Mouse (Mus musculus) embryonic facial prominence, embryonic 11.5 days (tissue): ENCODE results near the gene Cbx2. TPM values are rescaled to one million over a fixed set of nuclear protein-coding genes. Genes with fewer than 3 reads are reported as not detected.

ENCODE experiments used
- ATAC-seq: fragments of 200-750 bp; cut with Nextera tagmentation; replicated peaks from 2 replicates; pipeline ENCODE4 v1.8.0; 2017; ENCODE audit warnings: low read depth; ENCODE audit not compliant: insufficient number of reproducible peaks, low FRiP score, low TSS enrichment
- DNase-seq: peaks from one replicate; pipeline ENCODE4 v3.0.0-alpha.2; 2015; ENCODE audit warnings: low spot score
- H3K27ac ChIP-seq: fragments of 300-500 bp; sonication (generic); replicated peaks from 2 replicates; pipeline ENCODE4 v1.5.1; 2014; ENCODE audit warnings: mild to moderate bottlenecking, low read depth, low read length, control low read depth
- H3K27me3 ChIP-seq: fragments of 300-500 bp; sonication (generic); 2 replicates; pipeline ENCODE4 v1.6.1; 2014; ENCODE audit warnings: mild to moderate bottlenecking, low read length, moderate library complexity, mixed read lengths; ENCODE audit not compliant: control insufficient read depth, insufficient read depth
- H3K36me3 ChIP-seq: fragments of 300-500 bp; sonication (generic); replicated peaks from 2 replicates; pipeline ENCODE4 v1.6.1; 2014; ENCODE audit warnings: low read depth, mild to moderate bottlenecking, low read length, moderate library complexity, mixed read lengths; ENCODE audit not compliant: control insufficient read depth, insufficient read depth
- H3K4me1 ChIP-seq: fragments of 300-500 bp; sonication (generic); 2 replicates; pipeline ENCODE4 v1.6.1; 2014; ENCODE audit warnings: low read length, mixed read lengths; ENCODE audit not compliant: control insufficient read depth, insufficient read depth
- H3K4me2 ChIP-seq: fragments of 300-500 bp; sonication (generic); 2 replicates; pipeline ENCODE4 v1.6.1; 2014; ENCODE audit warnings: low read depth, mild to moderate bottlenecking, control low read depth, low read length, moderate library complexity
- H3K4me3 ChIP-seq: fragments of 300-500 bp; sonication (generic); 2 replicates; pipeline ENCODE4 v1.5.1; 2014; ENCODE audit warnings: low read depth, low read length, control low read depth
- H3K9ac ChIP-seq: fragments of 300-500 bp; sonication (generic); replicated peaks from 2 replicates; pipeline ENCODE4 v1.6.1; 2014; ENCODE audit warnings: mild to moderate bottlenecking, control low read depth, low read length
- H3K9me3 ChIP-seq: fragments of 300-500 bp; sonication (generic); replicated peaks from 2 replicates; pipeline ENCODE4 v1.6.1; 2016; ENCODE audit warnings: mild to moderate bottlenecking, low read length, inconsistent platforms, mixed read lengths; ENCODE audit not compliant: control insufficient read depth
- WGBS: fragments of 180-500 bp; shearing (Covaris S2); extraction: QIAGEN DNeasy Blood & Tissue Kit; methylation state at CpG from one replicate; pipeline ENCODE4 v1.1.7; 2014; 5-methylcytosine and 5-hydroxymethylcytosine counted together
- polyA plus RNA-seq: library from polyadenylated mRNA; unstranded; fragments of >200 nt; fragmentation: Nextera tagmentation; extraction: Ambion mirVana; gene quantifications from 2 replicates; pipeline ENCODE4 v1.2.1, GENCODE M21; 2014

Cbx2 gene
- 87.1 and 91.8 TPM in 2 replicates for polyA plus RNA-seq

- Histone ChIP-seq H3K4me3 (peak within 1 kb of the TSS; percentile 96), H3K4me2 (peak within 1 kb of the TSS; percentile 95), H3K4me1 (peaks cover 10% of the 10 kb centered on the region), H3K27ac (peak within 1 kb of the TSS; percentile 97), H3K36me3 (peaks cover 15% of the 10 kb centered on the region), H3K9me3 (no peaks in the 10 kb centered on the region), H3K27me3 (no peaks in the 10 kb centered on the region), H3K9ac (peak within 1 kb of the TSS; percentile 99)
- DNase-seq (peak; percentile 97), ATAC-seq (peak; percentile 95)
- under 1% methylated on average over 88 of the region's 99 CpGs for WGBS
Measured at GRCm38 (mm10) chr11:119022895-119023615, at the start of gene Cbx2. Gene Cbx2 (plus strand): TSS chr11:119022962.

- Histone ChIP-seq H3K4me2 (no peak overlapping the region), H3K4me1 (no peaks in the 10 kb centered on the region; the same call in 1 of the 2 replicates), H3K27ac (no peak overlapping the region), H3K4me3 (no peak overlapping the region), H3K27me3 (no peaks in the 10 kb centered on the region), H3K9ac (no peak overlapping the region), H3K9me3 (no peaks in the 10 kb centered on the region), H3K36me3 (no peaks in the 10 kb centered on the region)
- ATAC-seq (no peak), DNase-seq (no peak)
- 79% methylated on average over 7 of the region's 7 CpGs for WGBS
Measured at GRCm38 (mm10) chr11:118974340-118974739, 48.4 kb upstream of the Cbx2 start.

- Histone ChIP-seq H3K27me3 (no peaks in the 10 kb centered on the region), H3K36me3 (no peaks in the 10 kb centered on the region), H3K9ac (no peak overlapping the region), H3K9me3 (no peaks in the 10 kb centered on the region), H3K4me1 (no peaks in the 10 kb centered on the region; the same call in 1 of the 2 replicates), H3K4me3 (no peak overlapping the region), H3K4me2 (no peak overlapping the region), H3K27ac (no peak overlapping the region)
- DNase-seq (peak; percentile 93), ATAC-seq (no peak)
- under 1% methylated on average over 10 of the region's 10 CpGs for WGBS
Measured at GRCm38 (mm10) chr11:118975427-118975826, 47.3 kb upstream of the Cbx2 start.

- 12% methylated on average over 12 of the region's 12 CpGs for WGBS
- Histone ChIP-seq H3K27ac (no peak overlapping the region), H3K4me2 (no peak overlapping the region), H3K27me3 (no peaks in the 10 kb centered on the region), H3K36me3 (no peaks in the 10 kb centered on the region), H3K9ac (no peak overlapping the region), H3K4me3 (no peak overlapping the region), H3K4me1 (no peaks in the 10 kb centered on the region; the same call in 1 of the 2 replicates), H3K9me3 (no peaks in the 10 kb centered on the region)
- ATAC-seq (no peak), DNase-seq (no peak)
Measured at GRCm38 (mm10) chr11:118975917-118976316, 46.8 kb upstream of the Cbx2 start.

DNA sequence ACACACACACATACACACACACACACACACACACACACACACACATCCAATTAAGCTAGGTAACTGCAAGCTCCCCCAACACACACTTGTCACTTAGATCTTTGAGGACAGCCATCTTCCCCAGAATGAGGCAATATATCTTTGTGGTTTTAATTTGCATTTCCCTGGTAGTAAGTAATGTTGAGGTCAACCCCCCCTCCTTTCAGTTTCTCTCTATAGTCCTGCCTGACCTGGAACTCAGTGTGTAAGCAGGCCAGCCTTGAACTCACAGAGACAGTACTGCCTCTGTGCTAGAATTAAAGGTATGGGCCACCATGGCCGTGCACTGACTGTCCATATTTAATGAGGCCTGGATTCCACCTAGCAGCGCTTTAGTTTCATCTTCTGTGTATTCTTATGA, 42.4 kb upstream of the Cbx2 start:
- WGBS, result 79% methylated on average over 2 of the region's 2 CpGs
- DNase-seq, result no peak
- ATAC-seq, result no peak

DNA sequence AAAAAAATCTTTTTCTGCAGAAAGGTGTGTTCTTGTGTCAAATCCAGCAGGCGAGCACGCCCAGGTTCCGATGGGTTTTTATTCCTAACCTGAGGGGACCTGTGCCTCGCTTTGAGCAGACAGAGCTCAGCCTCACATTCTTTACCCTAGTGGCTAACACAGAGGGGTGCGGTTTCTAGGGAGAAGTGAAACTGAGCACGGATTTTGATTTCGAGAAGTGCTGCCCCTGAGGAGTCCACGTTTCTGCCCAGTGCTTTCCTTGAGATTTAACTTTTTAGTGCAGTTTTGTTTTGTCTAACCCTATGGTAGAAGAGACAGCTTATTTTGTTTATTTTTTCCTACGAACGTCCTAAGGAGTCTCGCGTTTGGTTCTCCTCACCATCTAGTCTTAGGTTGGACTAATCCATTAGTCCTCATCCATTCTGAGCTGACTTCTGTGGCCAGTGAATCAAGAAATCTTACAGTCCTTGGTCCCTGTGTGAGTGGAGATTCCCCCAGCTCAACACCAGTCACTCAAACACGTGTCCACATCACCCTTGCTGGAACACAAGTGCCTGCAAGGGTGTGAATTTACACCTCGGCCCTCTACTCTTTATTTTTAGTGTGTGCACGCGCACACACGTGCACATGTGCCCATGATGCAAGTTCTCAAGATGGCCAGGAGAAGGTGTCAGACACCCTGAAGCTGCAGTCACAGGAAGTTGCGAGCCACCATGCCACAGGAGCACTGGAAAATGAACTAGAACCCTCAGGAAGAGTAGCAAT, 41.6 kb upstream of the Cbx2 start:
- H3K4me2 ChIP-seq, result no peak overlapping the region
- no peaks in the 10 kb centered on the region for H3K36me3 ChIP-seq
- no peaks in the 10 kb centered on the region for H3K4me1 ChIP-seq
- H3K27ac ChIP-seq, result no peak overlapping the region
- H3K4me3 ChIP-seq, result no peak overlapping the region
- WGBS, result 67% methylated on average over 18 of the region's 18 CpGs
- ATAC-seq (no peak), DNase-seq (no peak)
- H3K9me3 ChIP-seq, result no peaks in the 10 kb centered on the region
- no peak overlapping the region for H3K9ac ChIP-seq
- H3K27me3 ChIP-seq, result no peaks in the 10 kb centered on the region

More for the DNA sequence above, 42.4 kb upstream of the Cbx2 start:
- Histone ChIP-seq H3K4me1 (no peaks in the 10 kb centered on the region; the same call in 1 of the 2 replicates), H3K4me2 (no peak overlapping the region), H3K4me3 (no peak overlapping the region), H3K27me3 (no peaks in the 10 kb centered on the region), H3K27ac (no peak overlapping the region), H3K9me3 (no peaks in the 10 kb centered on the region), H3K36me3 (no peaks in the 10 kb centered on the region), H3K9ac (no peak overlapping the region)

GRCm38 (mm10) chr11:118982593-118983113, 40.1 kb upstream of the Cbx2 start:
- no peak for ATAC-seq
- Histone ChIP-seq H3K27ac (no peak overlapping the region), H3K9ac (no peak overlapping the region), H3K36me3 (no peaks in the 10 kb centered on the region), H3K9me3 (no peaks in the 10 kb centered on the region), H3K27me3 (no peaks in the 10 kb centered on the region), H3K4me2 (no peak overlapping the region), H3K4me3 (no peak overlapping the region), H3K4me1 (no peaks in the 10 kb centered on the region)
- no peak for DNase-seq
- WGBS, result 64% methylated on average over 12 of the region's 12 CpGs

GRCm38 (mm10) chr11:118985571-118985970, 37.2 kb upstream of the Cbx2 start:
- 26% methylated on average over 5 of the region's 5 CpGs for WGBS
- no peak for DNase-seq
- no peaks in the 10 kb centered on the region for H3K27me3 ChIP-seq

More at GRCm38 (mm10) chr11:118985571-118985970, 37.2 kb upstream of the Cbx2 start:
- Histone ChIP-seq H3K4me1 (no peaks in the 10 kb centered on the region), H3K36me3 (no peaks in the 10 kb centered on the region), H3K4me3 (no peak overlapping the region), H3K9me3 (no peaks in the 10 kb centered on the region), H3K4me2 (no peak overlapping the region), H3K9ac (no peak overlapping the region), H3K27ac (no peak overlapping the region)
- ATAC-seq, result no peak
